Mouse (Mus musculus): ENCODE data around the gene Nr1d1. TPM values are rescaled to one million over a fixed set of nuclear protein-coding genes. Genes with fewer than 3 reads are reported as not detected.

Nr1d1 gene
- total RNA-seq, 2 experiments from 2014 or later = not detected

Other genes with a start within 250 kb of the Nr1d1 start
- gene Ikzf3, start 229.3 kb downstream of the Nr1d1 start, total RNA-seq (2015; ENCODE audit: low replicate concordance) = 19.5 and 21.0 TPM in 2 replicates
- 5.4 and 6.7 TPM in 2 replicates for gene Ikzf3, start 229.3 kb downstream of the Nr1d1 start, total RNA-seq (2017; ENCODE audit: low replicate concordance)
- gene Zpbp2, start 224.2 kb downstream of the Nr1d1 start, total RNA-seq (2015; ENCODE audit: low replicate concordance) = 7.5 and 8.3 TPM in 2 replicates
- gene Zpbp2, start 224.2 kb downstream of the Nr1d1 start, total RNA-seq (2017; ENCODE audit: low replicate concordance) = 3.1 and 13.2 TPM in 2 replicates
- 54.5 and 58.4 TPM in 2 replicates for gene Ormdl3, start 188.0 kb downstream of the Nr1d1 start, total RNA-seq (2015; ENCODE audit: low replicate concordance)
- 68.6 and 79.1 TPM in 2 replicates for gene Ormdl3, start 188.0 kb downstream of the Nr1d1 start, total RNA-seq (2017; ENCODE audit: low replicate concordance)
- not detected in 2 replicates for gene Lrrc3c, start 177.0 kb downstream of the Nr1d1 start, total RNA-seq (2015; ENCODE audit: low replicate concordance)
- not detected in 2 replicates for gene Lrrc3c, start 177.0 kb downstream of the Nr1d1 start, total RNA-seq (2017; ENCODE audit: low replicate concordance)
- 5.4 TPM in 1 of 2 replicates, not detected in the other for gene Gm12355, start 149.7 kb downstream of the Nr1d1 start, total RNA-seq (2015; ENCODE audit: low replicate concordance)
- 1.1 and 3.9 TPM in 2 replicates for gene Gm12355, start 149.7 kb downstream of the Nr1d1 start, total RNA-seq (2017; ENCODE audit: low replicate concordance)
- gene Gsdma3, start 149.0 kb downstream of the Nr1d1 start, total RNA-seq (2015; ENCODE audit: low replicate concordance) = not detected in 2 replicates
- not detected in 2 replicates for gene Gsdma3, start 149.0 kb downstream of the Nr1d1 start, total RNA-seq (2017; ENCODE audit: low replicate concordance)
- gene Gsdma2, start 128.6 kb downstream of the Nr1d1 start, total RNA-seq (2015; ENCODE audit: low replicate concordance) = not detected in 2 replicates
- not detected in 2 replicates for gene Gsdma2, start 128.6 kb downstream of the Nr1d1 start, total RNA-seq (2017; ENCODE audit: low replicate concordance)
- not detected in 2 replicates for gene Gsdma, start 111.0 kb downstream of the Nr1d1 start, total RNA-seq (2015; ENCODE audit: low replicate concordance)
- gene Gsdma, start 111.0 kb downstream of the Nr1d1 start, total RNA-seq (2017; ENCODE audit: low replicate concordance) = not detected in 2 replicates
- gene Psmd3, start 92.8 kb downstream of the Nr1d1 start, total RNA-seq (2015; ENCODE audit: low replicate concordance) = 28.1 and 30.3 TPM in 2 replicates
- 23.6 and 30.7 TPM in 2 replicates for gene Psmd3, start 92.8 kb downstream of the Nr1d1 start, total RNA-seq (2017; ENCODE audit: low replicate concordance)
- gene Csf3, start 74.1 kb downstream of the Nr1d1 start, total RNA-seq (2015; ENCODE audit: low replicate concordance) = not detected in 2 replicates
- gene Csf3, start 74.1 kb downstream of the Nr1d1 start, total RNA-seq (2017; ENCODE audit: low replicate concordance) = not detected in 2 replicates
- 30.6 and 57.7 TPM in 2 replicates for gene Med24, start 45.9 kb downstream of the Nr1d1 start, total RNA-seq (2015; ENCODE audit: low replicate concordance)
- gene Med24, start 45.9 kb downstream of the Nr1d1 start, total RNA-seq (2017; ENCODE audit: low replicate concordance) = 14.7 and 25.0 TPM in 2 replicates
- gene Thra, start 34.7 kb downstream of the Nr1d1 start, total RNA-seq (2015; ENCODE audit: low replicate concordance) = 8.6 and 13.8 TPM in 2 replicates
- 3.3 and 8.0 TPM in 2 replicates for gene Thra, start 34.7 kb downstream of the Nr1d1 start, total RNA-seq (2017; ENCODE audit: low replicate concordance)
- 43.6 and 44.7 TPM in 2 replicates for gene Msl1, start 20.2 kb upstream of the Nr1d1 start, total RNA-seq (2015; ENCODE audit: low replicate concordance)
- 29.5 and 35.5 TPM in 2 replicates for gene Msl1, start 20.2 kb upstream of the Nr1d1 start, total RNA-seq (2017; ENCODE audit: low replicate concordance)
- gene Casc3, start 29.6 kb upstream of the Nr1d1 start, total RNA-seq (2015; ENCODE audit: low replicate concordance) = 41.8 and 60.4 TPM in 2 replicates
- gene Casc3, start 29.6 kb upstream of the Nr1d1 start, total RNA-seq (2017; ENCODE audit: low replicate concordance) = 59.2 and 92.7 TPM in 2 replicates
- 6.7 TPM in 1 of 2 replicates, not detected in the other for gene Rapgefl1, start 61.5 kb upstream of the Nr1d1 start, total RNA-seq (2015; ENCODE audit: low replicate concordance)
- gene Rapgefl1, start 61.5 kb upstream of the Nr1d1 start, total RNA-seq (2017; ENCODE audit: low replicate concordance) = 1.5 TPM in 1 of 2 replicates, not detected in the other
- gene Wipf2, start 88.3 kb upstream of the Nr1d1 start, total RNA-seq (2015; ENCODE audit: low replicate concordance) = 15.1 and 36.0 TPM in 2 replicates
- 8.2 and 8.9 TPM in 2 replicates for gene Wipf2, start 88.3 kb upstream of the Nr1d1 start, total RNA-seq (2017; ENCODE audit: low replicate concordance)
- gene Cdc6, start 132.5 kb upstream of the Nr1d1 start, total RNA-seq (2015; ENCODE audit: low replicate concordance) = 72.4 and 84.3 TPM in 2 replicates
- 96.1 and 116 TPM in 2 replicates for gene Cdc6, start 132.5 kb upstream of the Nr1d1 start, total RNA-seq (2017; ENCODE audit: low replicate concordance)
- gene Rara, start 152.5 kb upstream of the Nr1d1 start, total RNA-seq (2015; ENCODE audit: low replicate concordance) = 4.3 and 18.4 TPM in 2 replicates
- gene Rara, start 152.5 kb upstream of the Nr1d1 start, total RNA-seq (2017; ENCODE audit: low replicate concordance) = 0.51 and 1.4 TPM in 2 replicates
- gene Gjd3, start 207.7 kb upstream of the Nr1d1 start, total RNA-seq (2015; ENCODE audit: low replicate concordance) = not detected in 2 replicates
- gene Gjd3, start 207.7 kb upstream of the Nr1d1 start, total RNA-seq (2017; ENCODE audit: low replicate concordance) = not detected in 2 replicates
- gene Top2a, start 248.9 kb upstream of the Nr1d1 start, total RNA-seq (2015; ENCODE audit: low replicate concordance) = 1,106 and 1,185 TPM in 2 replicates
- 1,820 and 2,303 TPM in 2 replicates for gene Top2a, start 248.9 kb upstream of the Nr1d1 start, total RNA-seq (2017; ENCODE audit: low replicate concordance)

Data from erythroid progenitor cell, adult 5-6 weeks (primary cell).